Mouse (Mus musculus) kidney, adult 2 months (tissue): ENCODE measurements around the gene Smarca4.

ENCODE experiments used
- CTCF ChIP-seq: fragments of 200-500 bp; conservative IDR thresholded peaks from 2 replicates; pipeline ENCODE4 v1.5.1; 2011; ENCODE audit warnings: low read depth, mild to moderate bottlenecking, control low read depth, low read length, moderate library complexity, mixed read lengths; ENCODE audit not compliant: insufficient read depth, insufficient read length
- POLR2A ChIP-seq: fragments of 200-500 bp; IDR thresholded peaks from one replicate; pipeline ENCODE4 v1.6.1; 2011; ENCODE audit warnings: low read depth, low read length, control low read depth

GRCm38 (mm10) chr9:21627145-21627795, 11.3 kb downstream of the Smarca4 start:
- TF ChIP-seq POLR2A (no peak), CTCF (no peak)
